ENCODE assay signal across 8 mouse cellular contexts in genomic region chr6:72597083-72597874, GRCm38 (mm10). TPM values are rescaled to one million over a fixed set of nuclear protein-coding genes. Genes with fewer than 3 reads are reported as not detected.
DNase-seq lines count a peak whose midpoint lies in the region; ATAC-seq and TF ChIP-seq lines count a peak whose summit lies in the region.

No protein-coding gene starts in this region.

- WGBS in embryonic facial prominence, embryonic 13.5 days, result 43% methylated on average over 13 of the region's 13 CpGs
- WGBS in hindbrain, embryonic 13.5 days, result 54% methylated on average over 13 of the region's 13 CpGs
- WGBS in liver, embryonic 16.5 days (ENCODE audit: insufficient replicate concordance), result 48% methylated on average over 13 of the region's 13 CpGs

- peak overlapping the region; percentile 82 for H3K9ac ChIP-seq in embryonic facial prominence, embryonic 13.5 days
- peak overlapping the region; percentile 82 for H3K9ac ChIP-seq in hindbrain, embryonic 13.5 days
- H3K9ac ChIP-seq in liver, embryonic 16.5 days (ENCODE audit: low read depth, low read length), result peak overlapping the region; percentile 73

- H3K4me2 ChIP-seq in embryonic facial prominence, embryonic 13.5 days, result peak overlapping the region; percentile 81
- peak overlapping the region; percentile 80 for H3K4me2 ChIP-seq in hindbrain, embryonic 13.5 days
- peak overlapping the region; percentile 83 for H3K4me2 ChIP-seq in liver, embryonic 16.5 days (ENCODE audit: low read depth, low read length)

- no peak for DNase-seq in frontal cortex, adult 2 months (ENCODE audit: extremely low spot score in 1 of 2, low spot score in 1 of 2)
- DNase-seq in splenic B cell, adult 2 months (ENCODE audit: low read depth, low spot score), result peak; percentile 57
- DNase-seq in right cerebral cortex, postnatal 25 days, result no peak

- H3K36me3 ChIP-seq in E14TG2a.4 (ENCODE audit: insufficient read depth, low read length), result peaks cover 13% of the 10 kb centered on the region; the same call in 1 of the 2 replicates
- no peaks in the 10 kb centered on the region for H3K36me3 ChIP-seq in embryonic facial prominence, embryonic 13.5 days
- H3K36me3 ChIP-seq in hindbrain, embryonic 13.5 days, result peaks cover 4% of the 10 kb centered on the region; the same call in 1 of the 2 replicates
- no peaks in the 10 kb centered on the region for H3K36me3 ChIP-seq in liver, embryonic 16.5 days (ENCODE audit: control insufficient read depth, insufficient read depth)
- H3K36me3 ChIP-seq in splenic B cell, adult 2 months (ENCODE audit: control insufficient read depth, insufficient read depth, low read length, poor library complexity, severe bottlenecking), result peaks cover 2% of the 10 kb centered on the region; the same call in 1 of the 2 replicates

- no peaks in the 10 kb centered on the region; the same call in 1 of the 2 replicates for H3K27me3 ChIP-seq in E14TG2a.4 (ENCODE audit: insufficient read depth, low read length)
- no peaks in the 10 kb centered on the region for H3K27me3 ChIP-seq in embryonic facial prominence, embryonic 13.5 days
- no peaks in the 10 kb centered on the region for H3K27me3 ChIP-seq in hindbrain, embryonic 13.5 days
- H3K27me3 ChIP-seq in liver, embryonic 16.5 days (ENCODE audit: control insufficient read depth, insufficient read depth, low read depth, low read length), result no peaks in the 10 kb centered on the region
- H3K27me3 ChIP-seq in splenic B cell, adult 2 months (ENCODE audit: control insufficient read depth, insufficient read depth, low read length, poor library complexity, severe bottlenecking), result no peaks in the 10 kb centered on the region

- TF ChIP-seq CTCF in E14TG2a.4 (conservative IDR thresholded peaks at IDR 0.05; ENCODE audit: low read length), result no peak

- peak overlapping the region; percentile 82 for H3K4me3 ChIP-seq in E14TG2a.4 (replicated peaks; ENCODE audit: low read length)
- peak overlapping the region; percentile 66 for H3K4me3 ChIP-seq in embryonic facial prominence, embryonic 13.5 days
- peak overlapping the region; percentile 65 for H3K4me3 ChIP-seq in hindbrain, embryonic 13.5 days
- peak overlapping the region; percentile 70 for H3K4me3 ChIP-seq in liver, embryonic 16.5 days (ENCODE audit: low read depth, low read length)

- H3K4me1 ChIP-seq in E14TG2a.4 (replicated peaks; ENCODE audit: low read depth, low read length), result peaks cover 43% of the 10 kb centered on the region
- peaks cover 18% of the 10 kb centered on the region for H3K4me1 ChIP-seq in embryonic facial prominence, embryonic 13.5 days
- H3K4me1 ChIP-seq in hindbrain, embryonic 13.5 days (replicated peaks), result peaks cover 19% of the 10 kb centered on the region
- H3K4me1 ChIP-seq in liver, embryonic 16.5 days (ENCODE audit: control insufficient read depth, low read depth, low read length), result peaks cover 18% of the 10 kb centered on the region

- peak; percentile 3; the same call in 1 of the 2 replicates for ATAC-seq in frontal cortex, adult (ENCODE audit: low TSS enrichment)
- ATAC-seq in embryonic facial prominence, embryonic 13.5 days (ENCODE audit: insufficient number of reproducible peaks, insufficient read depth, low FRiP score, low TSS enrichment, low read depth), result no peak
- ATAC-seq in hindbrain, embryonic 13.5 days (ENCODE audit: low FRiP score), result no peak
- ATAC-seq in liver, embryonic 16.5 days (ENCODE audit: low read depth), result no peak

- peak overlapping the region; percentile 51 for H3K27ac ChIP-seq in embryonic facial prominence, embryonic 13.5 days
- H3K27ac ChIP-seq in hindbrain, embryonic 13.5 days, result 0 out of 2 replicates have a peak overlapping the region, but pooled peaks have one; percentile 62
- H3K27ac ChIP-seq in liver, embryonic 16.5 days (ENCODE audit: low read length), result no peak overlapping the region

- H3K9me3 ChIP-seq in E14TG2a.4 (ENCODE audit: low read length), result no peaks in the 10 kb centered on the region
- no peaks in the 10 kb centered on the region for H3K9me3 ChIP-seq in embryonic facial prominence, embryonic 13.5 days
- no peaks in the 10 kb centered on the region for H3K9me3 ChIP-seq in hindbrain, embryonic 13.5 days
- no peaks in the 10 kb centered on the region for H3K9me3 ChIP-seq in liver, embryonic 16.5 days (replicated peaks; ENCODE audit: control insufficient read depth, low read length)

RNA-seq across cellular contexts. Expression of gene Elmod3, which starts 0.9 kb away (rescaled TPM):
- 24.0 and 25.0 TPM in 2 replicates for polyA plus RNA-seq in frontal cortex, adult 2 months (2012; rRNA removed)
- 16.1 and 17.5 TPM in 2 replicates for polyA plus RNA-seq in embryonic facial prominence, embryonic 13.5 days (2015; fragmentation: Nextera tagmentation; extraction: Ambion mirVana)
- polyA plus RNA-seq in hindbrain, embryonic 13.5 days (2015; fragmentation: Nextera tagmentation; extraction: Ambion mirVana), result 15.3 and 15.5 TPM in 2 replicates
- polyA plus RNA-seq in liver, embryonic 16.5 days (2015; fragmentation: Nextera tagmentation; extraction: Ambion mirVana), result 4.5 and 4.7 TPM in 2 replicates

RNA-seq across cellular contexts. Expression of gene Retsat, which starts 1.0 kb away (rescaled TPM):
- 10.1 TPM in 2 replicates for polyA plus RNA-seq in frontal cortex, adult 2 months (2012; rRNA removed)
- 12.6 and 14.1 TPM in 2 replicates for polyA plus RNA-seq in embryonic facial prominence, embryonic 13.5 days (2015; fragmentation: Nextera tagmentation; extraction: Ambion mirVana)
- polyA plus RNA-seq in hindbrain, embryonic 13.5 days (2015; fragmentation: Nextera tagmentation; extraction: Ambion mirVana), result 4.8 and 5.9 TPM in 2 replicates
- polyA plus RNA-seq in liver, embryonic 16.5 days (2015; fragmentation: Nextera tagmentation; extraction: Ambion mirVana), result 17.6 and 21.5 TPM in 2 replicates

RNA-seq across cellular contexts. Expression of gene Tgoln1, which starts 19.5 kb away (rescaled TPM):
- polyA plus RNA-seq in frontal cortex, adult 2 months (2012; rRNA removed), result 60.7 and 68.7 TPM in 2 replicates
- polyA plus RNA-seq in embryonic facial prominence, embryonic 13.5 days (2015; fragmentation: Nextera tagmentation; extraction: Ambion mirVana), result 21.9 and 24.5 TPM in 2 replicates
- 37.1 and 38.1 TPM in 2 replicates for polyA plus RNA-seq in hindbrain, embryonic 13.5 days (2015; fragmentation: Nextera tagmentation; extraction: Ambion mirVana)
- 15.5 and 16.8 TPM in 2 replicates for polyA plus RNA-seq in liver, embryonic 16.5 days (2015; fragmentation: Nextera tagmentation; extraction: Ambion mirVana)

RNA-seq across cellular contexts. Expression of gene Capg, which starts 53.1 kb away (rescaled TPM):
- polyA plus RNA-seq in frontal cortex, adult 2 months (2012; rRNA removed), result 3.5 and 4.7 TPM in 2 replicates
- polyA plus RNA-seq in embryonic facial prominence, embryonic 13.5 days (2015; fragmentation: Nextera tagmentation; extraction: Ambion mirVana), result 58.2 and 64.3 TPM in 2 replicates
- polyA plus RNA-seq in hindbrain, embryonic 13.5 days (2015; fragmentation: Nextera tagmentation; extraction: Ambion mirVana), result 9.2 and 10.2 TPM in 2 replicates
- polyA plus RNA-seq in liver, embryonic 16.5 days (2015; fragmentation: Nextera tagmentation; extraction: Ambion mirVana), result 18.8 and 20.3 TPM in 2 replicates
